Mouse (Mus musculus) embryonic facial prominence, embryonic 10.5 days (tissue): ENCODE data around the gene Caprin1. TPM values are rescaled to one million over a fixed set of nuclear protein-coding genes. Genes with fewer than 3 reads are reported as not detected.

Experiments
- DNase-seq: peaks from one replicate; pipeline ENCODE4 v3.0.0-alpha.2; 2017; ENCODE audit warnings: low spot score
- H3K27ac ChIP-seq: fragments of 300-500 bp; sonication (generic); replicated peaks from 2 replicates; pipeline ENCODE4 v1.5.1; 2016; ENCODE audit warnings: mild to moderate bottlenecking
- H3K27me3 ChIP-seq: fragments of 300-500 bp; sonication (generic); replicated peaks from 2 replicates; pipeline ENCODE4 v1.6.1; 2016; ENCODE audit warnings: low read depth, mild to moderate bottlenecking; ENCODE audit not compliant: poor library complexity, severe bottlenecking
- H3K36me3 ChIP-seq: fragments of 300-500 bp; sonication (generic); replicated peaks from 2 replicates; pipeline ENCODE4 v1.6.1; 2016; ENCODE audit warnings: mild to moderate bottlenecking, moderate library complexity
- H3K4me1 ChIP-seq: fragments of 300-500 bp; sonication (generic); 2 replicates; pipeline ENCODE4 v1.6.1; 2016
- H3K4me3 ChIP-seq: fragments of 300-500 bp; sonication (generic); 2 replicates; pipeline ENCODE4 v1.5.1; 2016; ENCODE audit warnings: mild to moderate bottlenecking, moderate library complexity
- H3K9me3 ChIP-seq: fragments of 300-500 bp; sonication (generic); 2 replicates; pipeline ENCODE4 v1.6.1; 2016; ENCODE audit warnings: mild to moderate bottlenecking
- WGBS: fragments of 180-500 bp; shearing (Covaris S2); methylation state at CpG from one replicate; pipeline ENCODE4 v1.1.7; 2016; 5-methylcytosine and 5-hydroxymethylcytosine counted together
- polyA plus RNA-seq: library from polyadenylated mRNA; unstranded; fragments of >200 nt; fragmentation: Nextera tagmentation; extraction: Ambion mirVana; gene quantifications from 2 replicates; pipeline ENCODE4 v1.2.1, GENCODE M21; 2016

Gene Caprin1
- 533 and 550 TPM in 2 replicates for polyA plus RNA-seq

DNA sequence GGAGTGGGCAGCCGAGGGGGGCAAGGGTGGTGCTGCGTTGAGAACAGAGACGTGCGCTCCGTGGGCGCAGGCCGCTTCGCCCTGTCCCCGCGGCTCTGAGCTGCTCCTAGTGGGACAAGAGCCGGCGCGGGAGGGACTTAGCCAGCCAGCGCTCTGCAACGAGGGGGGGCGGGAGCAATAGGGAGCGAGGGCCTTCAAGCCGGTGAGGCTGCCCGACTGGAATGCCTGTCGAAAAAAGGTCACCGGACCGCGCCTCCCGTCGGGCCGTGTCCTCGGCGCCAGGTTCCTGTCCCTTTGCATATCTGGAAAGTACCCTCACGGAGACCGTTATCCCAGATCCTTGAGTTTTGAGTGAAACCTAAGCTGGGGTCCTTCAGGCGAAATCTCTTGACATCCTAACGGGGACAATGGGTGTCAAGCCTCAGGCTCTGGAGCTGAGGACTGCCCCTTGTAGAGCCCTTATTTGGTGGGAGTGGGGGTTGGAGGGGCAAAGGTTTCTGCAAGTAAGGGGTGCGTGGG, at the start of gene Caprin1:
Gene Caprin1, minus strand, starts transcription at position 159 of the 519 bp plus-strand sequence.
- H3K36me3 ChIP-seq, result peaks cover 29% of the 10 kb centered on the region
- H3K27me3 ChIP-seq, result no peaks in the 10 kb centered on the region
- H3K27ac ChIP-seq, result peak within 1 kb of the TSS; percentile 100
- H3K4me3 ChIP-seq, result peak within 1 kb of the TSS; percentile 97
- DNase-seq, result peak; percentile 95
- under 1% methylated on average over 33 of the region's 33 CpGs for WGBS
- H3K4me1 ChIP-seq, result peaks cover 25% of the 10 kb centered on the region
- no peaks in the 10 kb centered on the region for H3K9me3 ChIP-seq

DNA sequence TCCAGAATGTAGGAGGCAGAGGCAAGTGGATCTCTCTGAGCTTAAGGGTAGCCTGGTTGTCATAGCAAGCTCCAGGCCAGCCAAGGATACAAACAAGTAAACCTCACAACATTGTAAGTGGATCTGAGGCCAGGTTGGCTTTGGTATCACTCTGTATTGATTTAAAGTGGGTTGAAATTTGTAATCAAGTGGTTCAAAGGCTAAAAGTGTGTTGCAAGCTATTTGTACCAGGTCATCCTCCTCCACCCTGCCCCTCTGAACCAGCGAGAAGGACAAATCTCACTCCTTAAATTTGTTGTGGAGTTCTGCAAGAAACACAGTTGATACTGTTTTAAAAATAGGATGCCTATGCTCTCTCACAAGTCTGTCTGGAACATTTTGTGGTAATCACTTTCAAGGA, 49.4 kb upstream of the Caprin1 start:
- no peak for DNase-seq
- Histone ChIP-seq H3K4me1 (no peaks in the 10 kb centered on the region), H3K27me3 (no peaks in the 10 kb centered on the region), H3K36me3 (no peaks in the 10 kb centered on the region), H3K4me3 (no peak overlapping the region), H3K27ac (no peak overlapping the region), H3K9me3 (no peaks in the 10 kb centered on the region)
- 87% methylated on average over 1 of the region's 1 CpGs for WGBS

DNA sequence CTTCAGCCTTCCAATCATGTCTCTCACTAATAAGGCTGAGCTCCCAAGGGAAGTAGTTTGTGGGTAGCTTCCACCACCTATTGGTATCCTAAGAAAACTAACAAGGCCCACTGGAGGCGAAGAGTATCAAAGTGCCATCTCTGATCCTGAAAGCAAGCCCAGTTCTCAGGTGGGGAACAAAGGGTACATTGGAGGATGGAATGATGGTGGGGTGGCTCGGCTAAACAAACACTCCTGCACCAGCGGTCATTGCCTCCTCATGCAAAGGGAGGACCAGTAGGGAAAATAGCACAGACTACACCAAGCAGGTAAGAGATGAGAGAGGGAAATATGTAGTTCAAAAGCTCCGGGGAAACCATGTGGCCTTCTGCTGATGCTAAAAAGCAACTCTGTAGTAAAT, 48.8 kb upstream of the Caprin1 start:
- no peak for DNase-seq
- Histone ChIP-seq H3K36me3 (no peaks in the 10 kb centered on the region), H3K4me1 (no peaks in the 10 kb centered on the region), H3K27me3 (no peaks in the 10 kb centered on the region), H3K4me3 (no peak overlapping the region), H3K27ac (no peak overlapping the region), H3K9me3 (no peaks in the 10 kb centered on the region)
- WGBS, result 85% methylated on average over 4 of the region's 4 CpGs

DNA sequence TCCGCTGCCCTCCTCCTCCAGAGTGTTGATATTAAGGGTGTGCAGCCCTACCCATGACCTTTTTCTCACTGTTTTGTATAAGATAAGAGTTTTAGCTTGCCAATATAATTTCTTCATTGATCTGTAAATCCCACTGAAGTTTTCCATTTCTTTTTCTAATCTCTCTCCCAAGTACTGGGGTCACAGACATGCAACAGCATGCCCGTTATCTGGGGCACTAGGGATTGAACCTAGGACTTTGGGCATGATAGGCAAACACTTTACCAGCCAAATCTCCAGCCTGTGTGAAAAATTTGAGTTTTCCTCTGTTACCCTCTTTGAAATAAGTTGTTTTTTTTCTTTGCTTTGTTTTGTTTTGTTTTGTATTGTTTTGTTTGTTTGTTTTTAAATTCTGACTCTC, 46.6 kb upstream of the Caprin1 start:
- DNase-seq, result no peak
- Histone ChIP-seq H3K4me3 (no peak overlapping the region), H3K27ac (no peak overlapping the region), H3K36me3 (no peaks in the 10 kb centered on the region), H3K27me3 (no peaks in the 10 kb centered on the region), H3K9me3 (no peaks in the 10 kb centered on the region), H3K4me1 (no peaks in the 10 kb centered on the region)
- WGBS, result 89% methylated on average over 2 of the region's 2 CpGs

DNA sequence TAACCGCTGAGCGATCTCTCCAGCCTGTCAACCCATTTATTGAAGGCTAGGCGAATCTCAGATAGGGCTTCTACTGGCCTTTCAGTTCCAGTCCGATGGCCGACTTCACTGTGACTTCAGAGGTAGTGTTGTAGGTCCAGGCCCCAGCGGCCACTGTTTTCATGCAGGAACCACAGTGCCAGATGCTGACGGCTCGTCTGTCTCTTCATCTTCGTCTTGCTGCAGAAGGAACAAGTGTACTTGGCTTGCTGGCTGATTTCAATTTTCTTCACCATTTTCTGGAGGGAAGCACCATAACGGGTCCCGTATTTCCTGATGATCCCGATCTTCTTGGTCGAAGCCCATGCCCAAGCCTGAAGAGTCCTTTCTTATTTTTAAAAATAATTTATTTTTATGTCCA, 45.9 kb upstream of the Caprin1 start:
- H3K4me1 ChIP-seq, result no peaks in the 10 kb centered on the region
- no peak overlapping the region for H3K27ac ChIP-seq
- no peak for DNase-seq
- no peaks in the 10 kb centered on the region for H3K36me3 ChIP-seq
- no peaks in the 10 kb centered on the region for H3K27me3 ChIP-seq
- WGBS, result 94% methylated on average over 13 of the region's 13 CpGs
- no peak overlapping the region for H3K4me3 ChIP-seq
- H3K9me3 ChIP-seq, result no peaks in the 10 kb centered on the region

DNA sequence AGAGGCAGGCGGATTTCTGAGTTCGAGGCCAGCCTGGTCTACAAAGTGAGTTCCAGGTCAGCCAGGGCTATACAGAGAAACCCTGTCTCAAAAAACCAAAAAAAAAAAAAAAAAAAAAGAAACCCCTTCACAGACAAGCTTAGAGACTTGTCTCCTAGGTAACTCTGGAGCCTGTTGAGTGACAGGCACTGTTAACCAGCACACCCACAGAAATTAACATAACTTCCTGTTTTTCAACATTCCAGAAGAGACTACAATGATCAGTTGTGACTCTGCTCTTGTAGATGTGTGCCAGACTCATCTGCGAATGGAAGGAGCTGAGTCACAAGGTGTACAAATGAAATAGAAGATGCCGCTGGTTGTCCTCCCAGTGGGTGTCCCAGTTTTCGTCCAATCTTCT, 44.9 kb upstream of the Caprin1 start:
- Histone ChIP-seq H3K9me3 (no peaks in the 10 kb centered on the region), H3K36me3 (no peaks in the 10 kb centered on the region), H3K4me3 (no peak overlapping the region), H3K27me3 (no peaks in the 10 kb centered on the region), H3K27ac (no peak overlapping the region), H3K4me1 (no peaks in the 10 kb centered on the region)
- DNase-seq, result no peak
- WGBS, result 85% methylated on average over 5 of the region's 5 CpGs

DNA sequence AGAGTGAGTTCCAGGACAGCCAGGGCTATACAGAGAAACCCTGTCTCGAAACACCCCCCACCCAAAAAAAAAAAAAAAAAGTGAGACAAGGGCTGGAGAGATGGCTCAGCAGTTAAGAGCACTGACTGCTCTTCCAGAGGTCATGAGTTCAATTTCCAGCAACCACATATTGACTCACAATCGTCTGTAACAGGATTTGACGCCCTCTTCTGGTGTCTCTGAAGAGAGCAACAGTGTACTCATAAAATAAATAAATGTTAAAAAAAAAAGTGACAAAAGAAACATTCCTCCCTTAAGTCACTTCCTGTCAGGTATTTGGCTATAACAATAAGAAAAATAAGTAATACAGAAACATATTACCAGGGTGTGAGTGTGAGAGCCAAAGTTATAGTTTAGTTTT, 41.0 kb upstream of the Caprin1 start:
- no peak for DNase-seq
- Histone ChIP-seq H3K9me3 (no peaks in the 10 kb centered on the region), H3K27me3 (no peaks in the 10 kb centered on the region), H3K4me1 (peaks cover 6% of the 10 kb centered on the region), H3K36me3 (no peaks in the 10 kb centered on the region), H3K27ac (no peak overlapping the region), H3K4me3 (no peak overlapping the region)
- 75% methylated on average over 3 of the region's 3 CpGs for WGBS

DNA sequence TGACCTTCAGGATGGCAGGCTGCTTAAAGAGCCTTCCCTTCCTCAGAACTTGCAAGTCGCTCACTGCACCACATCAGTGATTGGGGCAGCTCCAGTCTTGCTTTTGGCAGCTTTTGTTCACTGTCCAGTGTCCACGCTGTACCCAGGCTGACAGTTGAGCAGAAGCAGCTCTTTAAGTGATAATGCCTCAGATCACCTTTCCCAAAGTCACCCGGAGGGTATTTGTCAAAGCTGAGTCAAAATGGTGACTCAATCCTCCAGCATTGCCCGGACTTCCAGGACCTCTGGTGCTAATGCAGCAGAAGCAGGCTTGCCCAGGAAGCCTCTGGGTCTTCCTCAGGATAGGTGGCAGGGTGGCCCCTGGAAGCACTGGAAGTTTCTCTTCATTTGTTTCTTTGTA, 39.7 kb upstream of the Caprin1 start:
- WGBS, result 87% methylated on average over 4 of the region's 4 CpGs
- no peak for DNase-seq

DNA sequence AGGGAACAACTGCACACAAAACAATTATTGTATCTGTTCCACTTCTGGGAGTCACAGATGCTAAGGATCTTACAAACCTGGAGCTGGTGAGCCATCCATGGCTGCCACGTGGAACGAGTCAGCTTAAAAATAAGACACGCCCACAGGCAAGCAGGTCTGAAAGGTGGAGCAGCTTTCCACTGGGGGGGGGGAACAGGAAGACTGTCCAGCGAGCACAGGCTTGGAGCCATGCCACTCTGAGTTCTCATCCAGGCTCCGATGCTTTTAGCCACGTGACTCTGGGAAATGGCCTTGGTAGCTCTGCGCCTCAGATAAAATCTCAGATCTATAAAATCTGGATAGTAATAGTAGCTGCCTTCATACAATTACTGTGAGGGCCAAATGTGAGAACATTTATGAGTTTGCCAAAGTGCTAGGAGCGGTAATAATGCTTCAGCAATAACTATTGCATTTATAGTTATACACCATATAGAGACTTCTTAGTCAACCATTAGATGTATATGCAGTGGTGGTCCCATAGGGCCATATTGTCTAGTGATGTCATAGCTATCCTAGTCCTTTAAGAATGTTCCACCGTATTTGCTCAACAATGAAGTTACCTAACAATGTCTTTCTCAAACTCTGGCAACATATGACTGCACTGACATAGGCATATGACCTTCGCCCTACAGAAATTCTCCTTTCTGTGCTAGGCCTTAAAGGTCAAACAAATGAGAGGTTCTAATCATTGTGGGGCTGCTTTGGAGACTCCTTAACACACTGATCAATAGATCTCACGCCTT, 38.4 kb upstream of the Caprin1 start:
- H3K27ac ChIP-seq, result no peak overlapping the region
- H3K36me3 ChIP-seq, result no peaks in the 10 kb centered on the region
- WGBS, result 77% methylated on average over 11 of the region's 11 CpGs
- DNase-seq, result no peak
- no peaks in the 10 kb centered on the region for H3K9me3 ChIP-seq
- peaks cover 14% of the 10 kb centered on the region for H3K4me1 ChIP-seq
- H3K4me3 ChIP-seq, result no peak overlapping the region
- no peaks in the 10 kb centered on the region for H3K27me3 ChIP-seq

More for the DNA sequence above, 39.7 kb upstream of the Caprin1 start:
- Histone ChIP-seq H3K27ac (no peak overlapping the region), H3K27me3 (no peaks in the 10 kb centered on the region), H3K36me3 (no peaks in the 10 kb centered on the region), H3K4me1 (peaks cover 14% of the 10 kb centered on the region), H3K9me3 (no peaks in the 10 kb centered on the region), H3K4me3 (no peak overlapping the region)

DNA sequence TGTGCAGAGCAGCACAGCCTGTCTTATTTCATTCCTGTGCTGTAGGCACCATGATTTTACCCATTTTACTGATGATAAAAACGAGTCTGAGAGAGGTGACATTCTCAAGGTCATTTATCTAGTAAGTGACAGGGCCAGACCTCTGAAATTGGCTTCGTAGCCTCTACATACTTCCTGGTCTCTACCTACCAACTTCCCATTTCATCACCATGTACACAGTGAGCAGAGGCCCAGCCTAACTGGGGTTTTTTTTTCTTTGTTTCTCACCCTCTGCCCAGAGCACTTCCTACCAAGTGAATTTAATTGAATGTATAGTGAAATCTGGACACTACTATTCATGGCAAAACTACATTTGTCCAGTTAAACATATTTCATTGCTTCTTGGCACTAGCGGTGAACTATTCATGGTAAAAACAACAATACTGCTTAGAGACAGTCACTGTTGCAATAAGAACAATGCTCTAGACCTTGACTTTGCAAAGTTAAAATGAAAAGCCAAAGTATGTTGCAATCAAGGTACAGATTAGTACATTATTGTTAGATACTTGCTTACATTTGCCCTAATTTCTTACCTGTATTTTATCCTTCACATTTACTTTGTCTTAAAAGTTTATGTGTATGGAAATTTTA, 36.5 kb upstream of the Caprin1 start:
- Histone ChIP-seq H3K4me3 (no peak overlapping the region), H3K36me3 (no peaks in the 10 kb centered on the region), H3K27me3 (no peaks in the 10 kb centered on the region), H3K27ac (no peak overlapping the region), H3K4me1 (peaks cover 14% of the 10 kb centered on the region), H3K9me3 (no peaks in the 10 kb centered on the region)
- WGBS, result 73% methylated on average over 3 of the region's 3 CpGs
- no peak for DNase-seq

DNA sequence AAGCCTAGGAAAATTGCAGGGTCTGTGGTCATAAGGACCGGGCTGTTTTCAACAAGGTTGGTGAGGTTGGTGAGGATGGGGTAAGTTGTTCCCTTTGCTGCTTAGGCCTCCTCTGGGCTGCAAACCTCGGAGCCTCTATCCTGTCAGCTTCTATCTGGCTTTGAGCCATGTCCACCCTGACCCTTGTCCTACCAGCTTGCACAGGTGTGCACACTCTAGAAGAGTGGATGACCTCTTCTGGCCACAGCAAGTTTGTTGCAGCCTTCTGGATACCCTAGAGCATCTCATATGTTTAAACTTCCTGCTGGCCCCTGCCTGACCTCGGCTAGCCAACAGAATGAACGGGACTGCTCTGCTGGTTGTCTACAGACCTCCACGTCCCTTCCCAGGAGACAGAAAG, 35.5 kb upstream of the Caprin1 start:
- Histone ChIP-seq H3K9me3 (no peaks in the 10 kb centered on the region), H3K4me3 (no peak overlapping the region), H3K27me3 (no peaks in the 10 kb centered on the region), H3K27ac (no peak overlapping the region), H3K36me3 (no peaks in the 10 kb centered on the region), H3K4me1 (peaks cover 14% of the 10 kb centered on the region)
- 55% methylated on average over 5 of the region's 5 CpGs for WGBS
- no peak for DNase-seq

DNA sequence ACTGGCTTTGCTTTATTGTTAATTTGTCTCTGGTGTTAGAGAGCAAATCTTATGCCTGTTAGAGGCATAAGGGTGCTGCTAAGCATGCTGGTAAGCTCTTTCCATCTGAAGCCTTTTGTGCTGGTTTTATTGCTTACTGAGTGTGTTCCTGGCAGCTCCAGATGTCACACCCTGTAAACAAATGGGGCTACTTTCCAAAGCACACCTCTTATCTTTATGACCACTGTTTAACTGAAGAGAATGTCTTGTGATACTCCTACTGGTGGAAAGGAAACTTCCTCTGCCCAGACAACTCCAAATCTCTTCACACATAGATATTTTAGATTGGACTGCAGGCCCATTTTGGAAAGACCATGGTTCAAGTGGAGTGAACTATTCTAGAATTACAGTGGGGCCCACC, 31.5 kb upstream of the Caprin1 start:
- H3K36me3 ChIP-seq, result no peaks in the 10 kb centered on the region
- H3K27me3 ChIP-seq, result no peaks in the 10 kb centered on the region
- H3K4me1 ChIP-seq, result peaks cover 8% of the 10 kb centered on the region
- no peak overlapping the region for H3K4me3 ChIP-seq
- H3K27ac ChIP-seq, result no peak overlapping the region
- H3K9me3 ChIP-seq, result no peaks in the 10 kb centered on the region
- DNase-seq, result no peak

DNA sequence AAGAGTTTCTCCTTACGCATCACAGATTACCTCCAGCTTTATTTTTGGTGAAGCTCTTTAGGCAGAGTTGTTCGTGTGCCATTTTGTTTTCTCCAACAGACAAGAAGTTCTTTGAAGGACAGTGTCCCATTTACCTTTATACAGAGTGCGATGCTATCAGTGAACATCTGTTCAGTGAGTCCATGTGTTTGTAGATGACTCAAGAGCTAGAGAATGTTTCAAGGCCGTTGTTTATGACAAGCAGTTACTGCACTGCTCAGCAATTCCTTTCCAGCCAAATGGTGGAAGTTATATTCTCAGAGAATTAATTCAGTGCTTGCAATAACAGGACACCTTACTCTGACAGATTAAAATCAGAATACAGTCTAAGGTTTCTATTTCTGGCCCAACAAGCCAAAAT, 27.5 kb upstream of the Caprin1 start:
- H3K4me3 ChIP-seq, result no peak overlapping the region
- DNase-seq, result no peak
- WGBS, result 91% methylated on average over 4 of the region's 4 CpGs
- no peaks in the 10 kb centered on the region for H3K4me1 ChIP-seq
- no peaks in the 10 kb centered on the region for H3K36me3 ChIP-seq
- no peaks in the 10 kb centered on the region for H3K9me3 ChIP-seq
- no peaks in the 10 kb centered on the region for H3K27me3 ChIP-seq
- no peak overlapping the region for H3K27ac ChIP-seq
